Mouse (Mus musculus): ENCODE measurements around the gene Jazf1. TPM values are rescaled to one million over a fixed set of nuclear protein-coding genes. Genes with fewer than 3 reads are reported as not detected.

Gene Jazf1
- total RNA-seq, 1 experiment from 2014 or later: 0.35 TPM

DNA sequence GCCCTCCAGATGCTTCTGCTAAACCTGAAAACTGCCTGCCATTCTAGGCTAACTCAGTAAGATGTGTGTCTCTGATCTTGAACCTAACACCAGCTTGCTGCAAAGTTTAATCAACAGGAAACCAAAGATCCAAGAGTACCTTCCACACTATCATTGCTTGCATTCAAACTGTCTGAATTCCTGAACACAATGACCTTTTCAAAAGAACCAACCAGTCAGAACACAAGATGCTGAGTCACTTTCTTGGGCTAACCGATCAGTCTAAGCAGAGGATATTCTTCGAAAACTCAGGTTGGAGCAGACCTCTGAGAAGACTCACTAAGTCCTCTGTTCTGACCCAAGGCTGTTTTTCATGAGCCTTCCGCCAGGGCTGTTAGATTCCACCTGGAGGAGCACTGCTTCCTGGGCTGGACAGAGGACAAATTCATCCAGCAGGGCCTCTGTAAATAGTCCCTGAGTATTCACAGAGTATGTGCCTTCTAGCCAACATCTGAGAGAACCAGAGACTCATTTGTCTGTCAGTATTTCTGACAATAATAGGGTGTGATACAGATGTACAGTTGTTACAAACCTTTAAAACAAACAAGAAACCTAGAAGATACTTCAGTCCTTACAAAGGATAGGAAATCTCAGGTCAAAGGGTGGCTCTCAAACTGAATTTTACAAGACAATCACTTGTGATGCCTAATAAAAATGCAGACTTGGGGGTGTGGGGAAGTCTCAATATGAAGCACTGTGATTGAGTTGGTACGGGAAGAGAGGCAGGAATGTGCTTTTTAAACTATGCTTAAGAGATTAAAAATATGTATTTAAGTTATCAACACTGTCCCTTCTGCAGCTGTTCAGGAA, 50.9 kb downstream of the Jazf1 start:
- ATAC-seq (replicated peaks in 1 of 2; ENCODE audit: insufficient read depth in 1 of 2, low FRiP score in 2 of 2, low TSS enrichment in 1 of 2, low read depth in 1 of 2, poor library complexity in 2 of 2, severe bottlenecking in 2 of 2): peak in 1 of 2 experiments; percentile 27; a peak in 1 of 4 replicates

DNA sequence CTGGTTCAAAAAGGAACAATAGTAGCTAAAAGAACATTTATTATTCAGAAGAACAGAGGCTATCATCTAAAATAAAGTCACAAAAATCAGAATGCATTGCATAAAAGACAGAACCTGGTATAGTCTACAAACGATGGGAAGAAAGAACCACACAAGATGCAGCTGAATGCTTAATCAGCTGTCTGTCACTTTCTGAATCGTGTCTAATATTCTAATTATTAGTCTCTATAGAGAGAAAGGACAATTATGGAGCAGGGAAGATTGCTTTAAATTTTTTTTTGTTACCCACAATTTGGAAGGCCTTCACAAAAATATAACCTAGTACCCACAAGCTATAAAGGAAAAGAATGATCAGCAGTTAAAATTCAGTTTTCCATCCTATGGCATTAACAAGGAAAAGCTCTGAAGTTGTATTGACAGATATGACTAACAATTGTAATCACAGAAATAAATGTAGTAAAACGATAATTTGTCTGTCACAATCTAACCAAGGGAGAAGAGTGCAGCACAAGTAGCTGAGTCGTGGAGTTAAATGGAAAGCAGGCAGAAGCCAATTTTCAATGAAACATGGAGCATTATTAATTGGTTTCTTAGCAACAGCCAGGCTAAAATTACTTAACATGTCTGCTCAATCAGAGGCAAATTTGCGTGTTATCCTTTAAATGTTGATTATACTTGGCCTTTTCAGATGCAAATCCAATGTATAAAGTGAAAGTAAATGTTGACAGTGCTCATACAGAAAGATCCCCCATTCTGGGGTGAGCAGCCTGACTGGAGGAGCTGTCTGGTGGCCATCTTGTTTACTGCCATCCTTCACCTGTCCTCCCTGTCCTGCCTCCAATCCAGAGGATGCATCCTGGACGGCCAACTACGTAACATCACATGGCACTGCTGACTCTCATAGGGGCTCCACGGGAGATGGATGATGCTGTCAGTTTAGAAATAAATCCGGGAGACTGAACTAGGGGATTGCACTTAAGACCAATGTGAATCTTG, 53.7 kb downstream of the Jazf1 start:
- ATAC-seq (replicated peaks in 1 of 2; ENCODE audit: insufficient read depth in 1 of 2, low FRiP score in 2 of 2, low TSS enrichment in 1 of 2, low read depth in 1 of 2, poor library complexity in 2 of 2, severe bottlenecking in 2 of 2): no peak

DNA sequence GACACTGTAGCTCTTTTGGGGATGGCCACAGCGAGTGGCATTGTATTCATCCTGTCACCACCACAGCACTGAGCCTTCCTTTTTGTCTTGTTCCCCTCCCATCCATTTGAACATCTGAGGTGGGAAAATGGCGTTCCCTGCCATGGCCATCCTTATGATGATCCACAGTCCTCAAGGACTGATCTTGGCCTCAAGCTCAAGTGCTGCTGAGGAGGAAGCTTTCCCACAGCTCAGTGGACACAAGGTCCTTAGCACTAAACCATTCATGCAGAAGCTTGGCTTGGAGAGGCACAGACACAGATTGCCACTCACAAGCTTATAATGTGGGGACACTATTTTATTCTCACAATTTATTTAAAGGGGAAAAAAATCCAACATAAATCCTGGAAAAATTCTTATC, 58.1 kb downstream of the Jazf1 start:
- no peak for ATAC-seq (replicated peaks in 1 of 2; ENCODE audit: insufficient read depth in 1 of 2, low FRiP score in 2 of 2, low TSS enrichment in 1 of 2, low read depth in 1 of 2, poor library complexity in 2 of 2, severe bottlenecking in 2 of 2)

DNA sequence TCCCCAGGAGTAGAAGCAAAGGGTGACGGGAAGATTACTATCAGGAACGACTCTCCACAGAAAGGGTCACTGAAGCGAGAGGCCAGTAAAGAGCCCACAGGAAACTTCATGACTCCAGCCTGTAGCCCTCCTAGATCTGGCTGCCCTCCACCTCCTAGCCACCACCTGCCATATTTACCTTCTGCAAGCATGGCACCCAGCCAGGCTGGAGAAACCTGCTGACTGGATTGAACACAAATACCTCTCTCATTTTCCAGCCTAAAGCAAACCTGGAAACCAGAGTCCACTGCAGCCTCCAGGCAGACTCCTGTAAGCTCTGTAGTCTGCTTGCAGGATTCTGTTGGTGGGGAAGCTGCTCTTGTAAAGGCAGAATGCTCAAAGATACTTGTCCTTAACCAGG, 62.4 kb downstream of the Jazf1 start:
- no peak for ATAC-seq (replicated peaks in 1 of 2; ENCODE audit: insufficient read depth in 1 of 2, low FRiP score in 2 of 2, low TSS enrichment in 1 of 2, low read depth in 1 of 2, poor library complexity in 2 of 2, severe bottlenecking in 2 of 2)

DNA sequence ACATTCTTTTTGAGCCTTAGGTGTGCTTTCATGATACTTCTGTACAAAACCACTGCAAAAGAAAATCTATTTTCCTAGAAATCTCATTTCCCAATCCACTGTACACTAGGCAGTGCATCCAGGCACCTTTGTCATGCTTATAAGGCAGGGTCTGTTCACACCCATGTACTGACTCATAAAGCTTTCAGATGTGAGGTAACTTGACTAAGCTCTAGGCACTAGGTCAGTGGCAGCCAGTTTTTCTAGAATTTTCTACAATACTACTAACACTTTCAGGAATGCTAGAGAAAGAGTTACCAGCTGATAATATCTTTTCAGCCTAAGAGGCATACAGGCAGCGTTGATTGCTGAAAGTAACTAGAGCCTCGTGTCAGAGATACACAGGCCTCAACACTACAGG, 62.9 kb downstream of the Jazf1 start:
- no peak for ATAC-seq (replicated peaks in 1 of 2; ENCODE audit: insufficient read depth in 1 of 2, low FRiP score in 2 of 2, low TSS enrichment in 1 of 2, low read depth in 1 of 2, poor library complexity in 2 of 2, severe bottlenecking in 2 of 2)

DNA sequence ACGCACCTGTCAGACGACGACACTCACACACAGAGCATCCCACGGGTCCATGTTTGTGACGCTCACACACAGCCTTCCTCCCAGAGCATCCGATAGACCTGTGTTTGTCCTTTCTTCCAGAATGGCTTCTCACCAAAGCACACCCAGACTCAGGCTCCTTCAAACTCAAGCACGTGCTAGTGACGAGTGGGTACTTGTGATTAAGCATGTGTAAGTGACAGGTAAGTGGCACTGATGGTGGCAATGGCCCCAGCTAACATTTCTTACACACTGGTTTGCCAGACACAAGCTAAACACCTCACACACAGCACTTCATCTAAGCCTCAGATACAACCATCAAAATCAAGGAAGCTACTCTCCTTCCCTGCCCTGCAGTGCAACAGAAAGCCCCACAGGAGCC, 77.6 kb downstream of the Jazf1 start:
- no peak for ATAC-seq (replicated peaks in 1 of 2; ENCODE audit: insufficient read depth in 1 of 2, low FRiP score in 2 of 2, low TSS enrichment in 1 of 2, low read depth in 1 of 2, poor library complexity in 2 of 2, severe bottlenecking in 2 of 2)

DNA sequence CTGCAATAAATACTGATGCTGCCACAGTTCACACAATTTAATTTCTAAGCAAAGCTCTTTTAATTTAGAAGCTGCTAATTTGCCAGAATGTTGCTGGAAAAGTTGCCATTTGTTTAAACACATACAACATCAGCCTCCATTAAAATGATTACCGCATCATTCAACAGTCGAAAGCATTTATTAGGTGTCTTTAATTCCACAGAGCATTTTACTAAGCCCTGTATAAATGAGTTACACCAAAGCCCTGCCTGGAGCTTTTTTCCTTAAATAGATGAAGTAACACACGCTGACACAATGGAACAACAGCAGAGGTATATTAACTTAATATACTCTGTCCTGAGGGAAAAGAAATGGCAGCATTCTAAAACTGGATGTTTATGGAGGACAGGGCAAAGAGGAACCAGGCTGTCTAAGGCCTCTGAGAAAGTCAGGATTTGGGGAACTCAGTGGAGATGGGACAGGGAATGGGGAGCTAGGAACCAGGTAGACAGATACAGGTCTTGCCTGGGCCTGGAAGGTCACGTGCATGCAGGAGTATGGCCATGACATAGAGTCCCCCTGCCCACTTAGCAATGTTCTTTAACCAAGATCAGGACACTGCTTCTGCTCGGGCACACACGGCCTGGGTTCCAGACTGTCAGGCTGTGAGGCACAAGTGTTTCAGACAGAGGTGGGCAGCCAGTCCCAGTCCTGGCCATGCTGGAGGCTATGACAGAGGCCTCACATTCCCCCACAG, 80.4 kb downstream of the Jazf1 start:
- no peak for ATAC-seq (replicated peaks in 1 of 2; ENCODE audit: insufficient read depth in 1 of 2, low FRiP score in 2 of 2, low TSS enrichment in 1 of 2, low read depth in 1 of 2, poor library complexity in 2 of 2, severe bottlenecking in 2 of 2)

DNA sequence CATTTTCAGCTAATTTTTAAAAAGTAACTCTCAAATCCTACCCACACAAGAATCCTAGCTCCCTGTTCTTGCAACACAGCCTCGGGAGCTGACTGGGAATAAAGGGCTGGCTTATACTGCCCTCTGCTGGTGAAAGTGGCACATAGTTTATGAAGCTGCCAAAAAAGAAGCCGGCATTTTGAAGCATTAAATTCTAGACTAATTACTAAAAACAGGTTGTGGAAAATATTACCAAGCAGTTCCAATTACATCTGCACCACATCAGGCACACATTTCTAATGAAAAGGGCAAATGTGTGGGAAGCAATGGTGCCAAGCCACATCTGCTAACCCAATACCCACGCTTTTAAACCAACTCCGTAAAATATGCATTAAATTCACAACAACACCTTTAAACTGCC, 81.0 kb downstream of the Jazf1 start:
- ATAC-seq (replicated peaks in 1 of 2; ENCODE audit: insufficient read depth in 1 of 2, low FRiP score in 2 of 2, low TSS enrichment in 1 of 2, low read depth in 1 of 2, poor library complexity in 2 of 2, severe bottlenecking in 2 of 2): no peak

DNA sequence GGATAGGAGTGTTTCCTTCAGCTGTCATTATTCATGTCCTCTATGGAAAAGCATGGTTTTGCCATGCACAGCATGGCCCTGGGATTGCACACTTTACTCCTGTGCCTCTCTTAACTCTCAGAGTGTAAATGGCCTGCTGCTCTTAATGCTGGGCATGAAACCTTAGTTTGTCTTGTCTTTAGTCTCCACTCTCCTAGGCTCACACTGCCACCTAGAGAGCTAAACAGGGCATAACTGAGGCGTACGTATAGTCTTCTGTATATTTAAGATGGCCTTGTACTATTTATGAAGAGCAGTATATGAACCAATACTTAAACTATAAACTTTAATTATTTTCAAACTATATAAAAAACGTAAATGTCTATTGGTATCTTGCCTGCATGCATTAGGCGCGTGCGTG, 86.3 kb downstream of the Jazf1 start:
- no peak for ATAC-seq (replicated peaks in 1 of 2; ENCODE audit: insufficient read depth in 1 of 2, low FRiP score in 2 of 2, low TSS enrichment in 1 of 2, low read depth in 1 of 2, poor library complexity in 2 of 2, severe bottlenecking in 2 of 2)

DNA sequence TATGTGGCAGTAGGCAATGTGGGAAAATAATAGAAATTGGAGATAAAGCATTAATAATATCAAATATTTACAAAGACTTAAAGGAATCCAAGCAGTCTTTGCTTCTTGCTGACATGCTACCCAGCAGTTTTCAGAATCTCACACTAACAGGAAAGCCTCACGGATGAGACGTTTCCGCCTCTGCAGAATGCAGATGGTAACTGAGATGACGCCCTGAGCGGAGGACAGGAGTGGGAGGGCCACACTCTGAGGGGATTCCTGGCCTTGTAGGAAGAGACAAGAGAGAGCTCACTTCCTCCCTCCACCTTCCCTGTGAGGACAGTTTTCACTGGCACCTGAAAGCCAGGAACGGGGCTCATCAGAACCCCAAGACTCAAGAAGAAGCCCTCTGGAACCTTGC, 88.9 kb downstream of the Jazf1 start:
- ATAC-seq (replicated peaks in 1 of 2; ENCODE audit: insufficient read depth in 1 of 2, low FRiP score in 2 of 2, low TSS enrichment in 1 of 2, low read depth in 1 of 2, poor library complexity in 2 of 2, severe bottlenecking in 2 of 2): no peak

DNA sequence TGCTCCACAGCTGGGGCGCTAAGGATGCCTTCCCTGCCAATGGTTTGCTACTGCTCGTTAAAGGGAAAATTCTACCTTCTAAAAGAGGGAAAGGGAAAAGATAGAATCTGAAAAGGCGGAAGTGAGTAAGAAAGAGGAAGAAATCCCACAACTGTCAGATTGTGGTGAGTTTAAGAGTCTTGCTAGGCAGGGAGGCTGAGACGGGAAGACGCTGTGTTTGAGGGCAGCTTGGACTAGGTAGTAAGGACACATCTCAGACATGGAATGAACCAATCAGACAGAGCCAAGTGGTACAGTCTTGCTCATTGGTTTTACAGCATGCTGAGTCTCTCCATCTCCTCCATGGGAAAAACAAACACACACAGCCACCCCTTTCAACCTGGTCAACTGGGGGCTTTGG, 95.1 kb downstream of the Jazf1 start:
- no peak for ATAC-seq (replicated peaks in 1 of 2; ENCODE audit: insufficient read depth in 1 of 2, low FRiP score in 2 of 2, low TSS enrichment in 1 of 2, low read depth in 1 of 2, poor library complexity in 2 of 2, severe bottlenecking in 2 of 2)

DNA sequence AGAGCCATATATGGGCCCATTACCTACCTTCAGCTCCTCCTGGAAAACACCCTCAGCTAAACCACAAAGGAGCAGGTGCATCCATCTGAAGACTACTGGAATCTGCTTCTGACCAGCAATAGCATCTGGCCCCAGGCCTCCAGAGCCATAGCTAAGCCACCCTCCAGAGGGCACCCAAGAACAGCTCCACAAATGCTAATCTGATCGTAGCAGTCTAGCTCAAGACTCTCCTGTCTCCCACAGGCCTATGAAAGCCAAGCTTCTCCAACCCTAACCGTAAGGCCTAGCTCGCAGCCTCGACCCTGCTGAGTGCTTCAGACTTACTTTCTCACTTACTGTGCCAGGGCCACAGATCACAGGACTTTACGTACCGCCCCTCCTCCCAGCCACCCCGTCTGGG, 96.3 kb downstream of the Jazf1 start:
- no peak for ATAC-seq (replicated peaks in 1 of 2; ENCODE audit: insufficient read depth in 1 of 2, low FRiP score in 2 of 2, low TSS enrichment in 1 of 2, low read depth in 1 of 2, poor library complexity in 2 of 2, severe bottlenecking in 2 of 2)

DNA sequence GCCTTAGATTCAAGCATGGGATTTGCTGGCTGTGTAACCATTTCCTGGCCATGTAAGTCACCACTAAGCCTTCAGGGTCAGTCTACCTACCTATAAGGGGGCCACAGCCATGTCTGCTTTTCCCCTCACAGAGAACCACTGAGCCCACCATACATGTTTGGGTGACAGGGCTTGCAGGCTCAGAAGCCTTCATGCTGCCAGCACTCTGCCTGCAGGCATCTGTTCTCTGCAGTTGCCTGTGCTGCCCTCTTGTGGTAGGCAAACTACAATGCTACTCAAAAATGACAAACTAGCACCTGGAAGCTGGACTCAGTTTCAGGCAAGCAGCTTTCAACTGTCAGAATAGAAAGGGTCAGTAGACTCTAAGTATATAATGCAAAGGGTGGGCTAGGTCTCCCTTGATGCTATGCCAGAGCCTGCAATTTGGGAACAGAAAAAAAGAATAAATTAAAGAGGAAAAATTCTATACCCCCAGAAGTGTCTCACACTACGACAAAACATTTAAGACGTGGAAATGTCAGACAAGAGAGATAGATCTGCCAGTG, 98.6 kb downstream of the Jazf1 start:
- ATAC-seq (replicated peaks in 1 of 2; ENCODE audit: insufficient read depth in 1 of 2, low FRiP score in 2 of 2, low TSS enrichment in 1 of 2, low read depth in 1 of 2, poor library complexity in 2 of 2, severe bottlenecking in 2 of 2): peak in 1 of 2 experiments; percentile 52; a peak in 1 of 4 replicates

DNA sequence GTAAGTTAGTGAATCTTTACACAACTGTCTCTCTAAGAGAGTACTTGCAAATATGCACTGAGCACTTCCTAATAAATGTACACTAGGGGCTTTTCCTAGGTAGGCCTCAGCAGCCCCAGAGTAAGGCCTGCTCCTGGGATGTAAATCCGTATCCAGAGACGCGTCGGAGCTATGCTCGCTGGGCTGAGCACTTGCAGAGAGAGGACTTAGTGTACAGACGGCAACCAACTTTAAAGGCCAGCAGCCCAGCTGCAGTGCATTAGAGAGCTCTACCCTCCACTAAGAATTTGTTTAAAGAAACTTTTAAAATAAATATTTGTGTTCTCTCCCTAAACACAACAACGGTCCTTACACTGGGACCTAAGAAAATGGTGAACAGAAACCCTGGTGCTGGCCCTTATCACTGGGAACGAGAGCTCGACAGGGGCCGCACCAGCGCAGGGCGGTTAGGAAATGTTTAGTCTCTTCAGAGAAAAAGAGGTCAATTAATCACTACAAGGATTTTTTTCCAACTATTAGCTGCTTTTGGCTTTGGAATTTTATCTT, 100.0 kb downstream of the Jazf1 start:
- no peak for ATAC-seq (replicated peaks in 1 of 2; ENCODE audit: insufficient read depth in 1 of 2, low FRiP score in 2 of 2, low TSS enrichment in 1 of 2, low read depth in 1 of 2, poor library complexity in 2 of 2, severe bottlenecking in 2 of 2)

DNA sequence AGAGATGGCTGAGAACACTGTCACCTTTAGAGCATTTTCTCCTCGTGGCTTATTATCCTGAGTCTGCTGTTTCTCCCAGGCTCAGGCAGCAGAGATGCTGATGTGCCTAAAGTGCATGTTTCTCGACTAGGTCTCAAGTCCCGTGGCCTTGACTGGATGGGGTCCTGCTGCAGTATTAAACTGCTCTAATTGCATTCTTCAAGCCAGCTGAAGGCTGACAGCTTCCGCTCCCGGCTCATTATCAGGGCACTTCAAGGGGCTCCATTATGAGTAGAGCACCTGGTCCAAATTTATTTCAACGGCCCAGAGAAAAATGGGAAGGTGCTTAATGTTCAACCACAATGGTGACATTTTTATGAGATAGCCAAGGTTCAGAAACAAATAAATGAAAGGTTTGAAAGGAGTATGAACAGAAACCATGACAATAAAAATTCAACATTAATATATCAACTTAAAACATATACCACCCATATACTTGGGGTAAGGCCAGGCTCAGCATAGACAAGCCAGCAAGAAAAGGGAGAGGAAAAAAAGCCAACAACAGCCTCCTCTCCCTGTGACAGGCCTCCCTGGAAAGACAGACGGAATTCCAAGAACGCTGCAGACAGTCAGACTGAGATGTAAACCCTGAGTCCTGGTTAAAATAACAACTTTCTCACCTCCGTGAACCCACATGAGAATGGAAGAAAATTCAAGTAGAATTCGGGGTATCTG, 100.7 kb downstream of the Jazf1 start:
- ATAC-seq (replicated peaks in 1 of 2; ENCODE audit: insufficient read depth in 1 of 2, low FRiP score in 2 of 2, low TSS enrichment in 1 of 2, low read depth in 1 of 2, poor library complexity in 2 of 2, severe bottlenecking in 2 of 2): no peak

DNA sequence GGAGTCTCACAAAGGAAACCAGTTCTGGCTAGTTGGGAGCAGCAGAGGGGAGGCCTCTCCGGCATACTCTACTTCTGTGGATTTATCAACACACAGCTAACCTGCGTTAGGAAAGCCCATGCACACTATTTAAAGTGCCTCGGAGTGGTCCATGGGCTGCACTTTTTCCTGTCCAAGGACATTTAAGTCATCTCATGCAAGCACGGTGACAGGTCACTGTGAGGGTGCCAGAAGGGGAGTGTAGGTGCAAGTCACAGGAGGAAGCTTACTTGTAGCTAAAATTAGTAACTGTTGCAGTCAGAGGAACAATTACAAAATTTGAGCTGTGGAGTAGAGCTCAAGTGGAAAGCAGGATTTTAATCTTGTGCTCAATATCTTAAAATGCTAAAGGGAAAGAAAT, 102.4 kb downstream of the Jazf1 start:
- 0 out of 4 replicates have a peak, but pooled peaks of 1 of the 2 experiments have one; percentile 8 for ATAC-seq (replicated peaks in 1 of 2; ENCODE audit: insufficient read depth in 1 of 2, low FRiP score in 2 of 2, low TSS enrichment in 1 of 2, low read depth in 1 of 2, poor library complexity in 2 of 2, severe bottlenecking in 2 of 2)

Measured in hematopoietic stem cell, adult 5-6 weeks (primary cell).